Mouse (Mus musculus): Measurements from ENCODE around the gene Slc22a1. TPM values are rescaled to one million over a fixed set of nuclear protein-coding genes. Genes with fewer than 3 reads are reported as not detected.
"Not testable (repeated sequence)": the region's sequence is repeated elsewhere in the genome, so short reads cannot be mapped to it uniquely, and the experiment has no call there.

The Slc22a1 gene
- polyA plus RNA-seq, 1 experiment from 2014 or later: 0.44 TPM

GRCm38 (mm10) chr17:12684412-12684811 lies 8.8 kb upstream of the Slc22a1 start:
- no peak overlapping the region for H3K27ac ChIP-seq (replicated peaks)
- H3K9me3 ChIP-seq (replicated peaks): no peaks in the 10 kb centered on the region
- no peak overlapping the region for H3K4me2 ChIP-seq (replicated peaks)
- no peak overlapping the region for H3K4me3 ChIP-seq (replicated peaks)
- no peak overlapping the region for H3K9ac ChIP-seq
- peaks cover 75% of the 10 kb centered on the region for H3K36me3 ChIP-seq
- no peaks in the 10 kb centered on the region for H3K27me3 ChIP-seq
- ATAC-seq (ENCODE audit: insufficient number of reproducible peaks, low FRiP score, low TSS enrichment, low read depth): no peak
- WGBS: 64% methylated on average over 4 of the region's 4 CpGs
- H3K4me1 ChIP-seq: 0 out of 2 replicates have a peak, but pooled peaks cover 4% of the 10 kb centered on the region

- Histone ChIP-seq H3K4me2 (replicated peaks) (no peak overlapping the region), H3K36me3 (peaks cover 68% of the 10 kb centered on the region), H3K4me1 (0 out of 2 replicates have a peak, but pooled peaks cover 4% of the 10 kb centered on the region), H3K27ac (replicated peaks) (no peak overlapping the region), H3K4me3 (replicated peaks) (no peak overlapping the region), H3K27me3 (no peaks in the 10 kb centered on the region), H3K9me3 (replicated peaks) (no peaks in the 10 kb centered on the region), H3K9ac (no peak overlapping the region)
- WGBS: 91% methylated on average over 13 of the region's 13 CpGs
- ATAC-seq (ENCODE audit: insufficient number of reproducible peaks, low FRiP score, low TSS enrichment, low read depth): no peak
Measured at GRCm38 (mm10) chr17:12683582-12683981, 8.0 kb upstream of the Slc22a1 start.

- no peaks in the 10 kb centered on the region for H3K4me1 ChIP-seq
- no peak overlapping the region for H3K4me2 ChIP-seq (replicated peaks)
- H3K27ac ChIP-seq (replicated peaks): no peak overlapping the region
- no peak overlapping the region for H3K9ac ChIP-seq
- peaks cover 18% of the 10 kb centered on the region for H3K36me3 ChIP-seq
- no peaks in the 10 kb centered on the region for H3K27me3 ChIP-seq
- H3K4me3 ChIP-seq (replicated peaks): no peak overlapping the region
- H3K9me3 ChIP-seq (replicated peaks): no peaks in the 10 kb centered on the region
- ATAC-seq (ENCODE audit: insufficient number of reproducible peaks, low FRiP score, low TSS enrichment, low read depth): no peak
Measured at GRCm38 (mm10) chr17:12678261-12678660, 2.6 kb upstream of the Slc22a1 start.

- no peaks in the 10 kb centered on the region for H3K27me3 ChIP-seq
- ATAC-seq (ENCODE audit: insufficient number of reproducible peaks, low FRiP score, low TSS enrichment, low read depth): no peak
- peaks cover 12% of the 10 kb centered on the region; the same call in 1 of the 2 replicates for H3K36me3 ChIP-seq
- no peak overlapping the region for H3K4me2 ChIP-seq (replicated peaks)
- H3K4me1 ChIP-seq: no peaks in the 10 kb centered on the region
- no peak overlapping the region for H3K9ac ChIP-seq
- no peaks in the 10 kb centered on the region for H3K9me3 ChIP-seq (replicated peaks)
- H3K4me3 ChIP-seq (replicated peaks): no peak overlapping the region
- no peak overlapping the region for H3K27ac ChIP-seq (replicated peaks)
Measured at GRCm38 (mm10) chr17:12677139-12677538, 1.5 kb upstream of the Slc22a1 start.

GRCm38 (mm10) chr17:12674980-12675379 lies 649 bp downstream of the Slc22a1 start:
- not testable (repeated sequence) for H3K4me2 ChIP-seq (replicated peaks); H3K36me3 ChIP-seq; ATAC-seq (ENCODE audit: insufficient number of reproducible peaks, low FRiP score, low TSS enrichment, low read depth); H3K9me3 ChIP-seq (replicated peaks); H3K27me3 ChIP-seq; H3K4me1 ChIP-seq; H3K9ac ChIP-seq; H3K27ac ChIP-seq (replicated peaks); H3K4me3 ChIP-seq (replicated peaks)
- WGBS: 82% methylated on average over 7 of the region's 7 CpGs

GRCm38 (mm10) chr17:12673871-12674270 lies 1.8 kb downstream of the Slc22a1 start:
- H3K36me3 ChIP-seq: no peaks in the 10 kb centered on the region
- H3K4me3 ChIP-seq (replicated peaks): no peak overlapping the region
- no peaks in the 10 kb centered on the region for H3K9me3 ChIP-seq (replicated peaks)
- H3K9ac ChIP-seq: no peak overlapping the region
- H3K4me2 ChIP-seq (replicated peaks): no peak overlapping the region
- no peak overlapping the region for H3K27ac ChIP-seq (replicated peaks)
- no peaks in the 10 kb centered on the region for H3K4me1 ChIP-seq
- 65% methylated on average over 3 of the region's 3 CpGs for WGBS
- ATAC-seq (ENCODE audit: insufficient number of reproducible peaks, low FRiP score, low TSS enrichment, low read depth): no peak
- no peaks in the 10 kb centered on the region for H3K27me3 ChIP-seq

GRCm38 (mm10) chr17:12672285-12672790 lies 3.3 kb downstream of the Slc22a1 start:
- ATAC-seq (ENCODE audit: insufficient number of reproducible peaks, low FRiP score, low TSS enrichment, low read depth): peak; percentile 40; the same call in 1 of the 2 replicates
- Histone ChIP-seq H3K27me3 (no peaks in the 10 kb centered on the region), H3K4me1 (no peaks in the 10 kb centered on the region), H3K27ac (replicated peaks) (no peak overlapping the region), H3K4me2 (replicated peaks) (no peak overlapping the region), H3K36me3 (no peaks in the 10 kb centered on the region), H3K4me3 (replicated peaks) (no peak overlapping the region), H3K9ac (no peak overlapping the region), H3K9me3 (replicated peaks) (no peaks in the 10 kb centered on the region)
- 36% methylated on average over 7 of the region's 7 CpGs for WGBS

- H3K9ac ChIP-seq: no peak overlapping the region
- no peak for ATAC-seq (ENCODE audit: insufficient number of reproducible peaks, low FRiP score, low TSS enrichment, low read depth)
- no peak overlapping the region for H3K27ac ChIP-seq (replicated peaks)
- no peaks in the 10 kb centered on the region for H3K36me3 ChIP-seq
- H3K27me3 ChIP-seq: no peaks in the 10 kb centered on the region
- H3K9me3 ChIP-seq (replicated peaks): no peaks in the 10 kb centered on the region
- H3K4me2 ChIP-seq (replicated peaks): no peak overlapping the region
- no peak overlapping the region for H3K4me3 ChIP-seq (replicated peaks)
- no peaks in the 10 kb centered on the region for H3K4me1 ChIP-seq
- whole genome bisulfite sequencing: 84% methylated on average over 5 of the region's 5 CpGs
Measured at GRCm38 (mm10) chr17:12671029-12671605, 4.5 kb downstream of the Slc22a1 start.

- Histone ChIP-seq H3K9me3 (replicated peaks) (no peaks in the 10 kb centered on the region), H3K9ac (no peak overlapping the region), H3K36me3 (no peaks in the 10 kb centered on the region), H3K27me3 (no peaks in the 10 kb centered on the region), H3K4me2 (replicated peaks) (no peak overlapping the region), H3K27ac (replicated peaks) (no peak overlapping the region), H3K4me1 (no peaks in the 10 kb centered on the region), H3K4me3 (replicated peaks) (no peak overlapping the region)
- no peak for ATAC-seq (ENCODE audit: insufficient number of reproducible peaks, low FRiP score, low TSS enrichment, low read depth)
Measured at GRCm38 (mm10) chr17:12669363-12669679, 6.3 kb downstream of the Slc22a1 start.

- Histone ChIP-seq H3K4me1 (no peaks in the 10 kb centered on the region), H3K9ac (no peak overlapping the region), H3K27me3 (no peaks in the 10 kb centered on the region), H3K36me3 (no peaks in the 10 kb centered on the region), H3K4me2 (replicated peaks) (no peak overlapping the region), H3K9me3 (replicated peaks) (no peaks in the 10 kb centered on the region), H3K27ac (replicated peaks) (no peak overlapping the region), H3K4me3 (replicated peaks) (no peak overlapping the region)
- WGBS: 50% methylated on average over 7 of the region's 7 CpGs
- no peak for ATAC-seq (ENCODE audit: insufficient number of reproducible peaks, low FRiP score, low TSS enrichment, low read depth)
Measured at GRCm38 (mm10) chr17:12668478-12669362, 6.9 kb downstream of the Slc22a1 start.

GRCm38 (mm10) chr17:12664156-12664555 lies 11.5 kb downstream of the Slc22a1 start:
- ATAC-seq (ENCODE audit: insufficient number of reproducible peaks, low FRiP score, low TSS enrichment, low read depth): no peak
- no peaks in the 10 kb centered on the region for H3K27me3 ChIP-seq
- no peak overlapping the region for H3K4me2 ChIP-seq (replicated peaks)
- H3K4me3 ChIP-seq (replicated peaks): no peak overlapping the region
- no peaks in the 10 kb centered on the region for H3K9me3 ChIP-seq (replicated peaks)
- H3K4me1 ChIP-seq: no peaks in the 10 kb centered on the region
- H3K36me3 ChIP-seq: no peaks in the 10 kb centered on the region
- H3K9ac ChIP-seq: no peak overlapping the region
- WGBS: 77% methylated on average over 8 of the region's 8 CpGs
- H3K27ac ChIP-seq (replicated peaks): no peak overlapping the region
